Mouse (Mus musculus) lung, adult 18-20 months (tissue): ENCODE measurements at regions not wholly inside any gene's neighbourhood (a gene's known extent, or its start where the extent isn't known, plus 50 kb on each side); places are given as distances from the start of the nearest gene placed in this dataset.
"Not testable (repeated sequence)": the region's sequence is repeated elsewhere in the genome, so short reads cannot be mapped to it uniquely, and the experiment has no call there.

Experiments
- DNase-seq, 2 experiments: peaks; one replicate each; pipeline ENCODE4 v3.0.0; 2022; ENCODE audit warnings: mixed read lengths in 2 of 2

- no peak for DNase-seq
These were observed 108.6 kb downstream of the Katnal1 start for GRCm38 (mm10) chr5:148820476-148820875.

GRCm38 (mm10) chr5:148819423-148819822 is 109.7 kb downstream of the Katnal1 start:
- DNase-seq: no peak

- DNase-seq: no peak
These were observed 110.4 kb downstream of the Katnal1 start for GRCm38 (mm10) chr5:148818746-148819145.

GRCm38 (mm10) chr5:148812840-148813239 is 116.3 kb downstream of the Katnal1 start:
- no peak for DNase-seq

GRCm38 (mm10) chr5:148812016-148812415 is 117.1 kb downstream of the Katnal1 start:
- peak; percentile 43 to 60 for DNase-seq

- no peak for DNase-seq
These were observed 119.6 kb downstream of the Katnal1 start for GRCm38 (mm10) chr5:148809485-148809884.

- DNase-seq: no peak
These were observed 120.1 kb downstream of the Katnal1 start for GRCm38 (mm10) chr5:148809055-148809454.

GRCm38 (mm10) chr5:148808426-148808825 is 120.7 kb downstream of the Katnal1 start:
- DNase-seq: peak; percentile 15 to 34

- DNase-seq: no peak
These were observed 121.5 kb downstream of the Katnal1 start for GRCm38 (mm10) chr5:148807612-148808011.

GRCm38 (mm10) chr5:148805030-148805429 is 124.1 kb downstream of the Katnal1 start:
- no peak for DNase-seq

- DNase-seq: no peak
These were observed 125.3 kb downstream of the Katnal1 start for GRCm38 (mm10) chr5:148803772-148804171.

- no peak for DNase-seq
These were observed 126.4 kb downstream of the Katnal1 start for GRCm38 (mm10) chr5:148802720-148803119.

GRCm38 (mm10) chr5:148798541-148798940 is 130.6 kb downstream of the Katnal1 start:
- DNase-seq: peak in 1 of 2 experiments; percentile 45

- peak in 1 of 2 experiments; percentile 32 for DNase-seq
These were observed 133.0 kb downstream of the Katnal1 start for GRCm38 (mm10) chr5:148796072-148796471.

GRCm38 (mm10) chr5:148794465-148794864 is 134.7 kb downstream of the Katnal1 start:
- peak; percentile 62 to 77 for DNase-seq

GRCm38 (mm10) chr5:148792736-148793440 is 136.2 kb downstream of the Katnal1 start:
- peak; percentile 76 to 83 for DNase-seq

- no peak for DNase-seq
These were observed 137.5 kb downstream of the Katnal1 start for GRCm38 (mm10) chr5:148791651-148792050.

GRCm38 (mm10) chr5:148790343-148790742 is 138.8 kb downstream of the Katnal1 start:
- DNase-seq: not testable (repeated sequence)

GRCm38 (mm10) chr5:148789823-148790222 is 139.3 kb downstream of the Katnal1 start:
- no peak for DNase-seq

GRCm38 (mm10) chr5:148789147-148789566 is 140.0 kb downstream of the Katnal1 start:
- DNase-seq: peak; percentile 50 to 73

- DNase-seq: no peak
These were observed 140.4 kb downstream of the Katnal1 start for GRCm38 (mm10) chr5:148788690-148789089.

GRCm38 (mm10) chr5:148787270-148787669 is 141.8 kb downstream of the Katnal1 start:
- DNase-seq: peak in 1 of 2 experiments; percentile 48

GRCm38 (mm10) chr5:148781076-148781475 is 148.0 kb downstream of the Katnal1 start:
- not testable (repeated sequence) for DNase-seq

GRCm38 (mm10) chr5:148776796-148777659 is 152.1 kb downstream of the Katnal1 start:
- DNase-seq: no peak
